Mouse (Mus musculus): ENCODE measurements around the gene Timm8b. TPM values are rescaled to one million over a fixed set of nuclear protein-coding genes. Genes with fewer than 3 reads are reported as not detected.

Timm8b gene
- polyA plus RNA-seq, 1 experiment from 2014 or later = 245 TPM

DNA sequence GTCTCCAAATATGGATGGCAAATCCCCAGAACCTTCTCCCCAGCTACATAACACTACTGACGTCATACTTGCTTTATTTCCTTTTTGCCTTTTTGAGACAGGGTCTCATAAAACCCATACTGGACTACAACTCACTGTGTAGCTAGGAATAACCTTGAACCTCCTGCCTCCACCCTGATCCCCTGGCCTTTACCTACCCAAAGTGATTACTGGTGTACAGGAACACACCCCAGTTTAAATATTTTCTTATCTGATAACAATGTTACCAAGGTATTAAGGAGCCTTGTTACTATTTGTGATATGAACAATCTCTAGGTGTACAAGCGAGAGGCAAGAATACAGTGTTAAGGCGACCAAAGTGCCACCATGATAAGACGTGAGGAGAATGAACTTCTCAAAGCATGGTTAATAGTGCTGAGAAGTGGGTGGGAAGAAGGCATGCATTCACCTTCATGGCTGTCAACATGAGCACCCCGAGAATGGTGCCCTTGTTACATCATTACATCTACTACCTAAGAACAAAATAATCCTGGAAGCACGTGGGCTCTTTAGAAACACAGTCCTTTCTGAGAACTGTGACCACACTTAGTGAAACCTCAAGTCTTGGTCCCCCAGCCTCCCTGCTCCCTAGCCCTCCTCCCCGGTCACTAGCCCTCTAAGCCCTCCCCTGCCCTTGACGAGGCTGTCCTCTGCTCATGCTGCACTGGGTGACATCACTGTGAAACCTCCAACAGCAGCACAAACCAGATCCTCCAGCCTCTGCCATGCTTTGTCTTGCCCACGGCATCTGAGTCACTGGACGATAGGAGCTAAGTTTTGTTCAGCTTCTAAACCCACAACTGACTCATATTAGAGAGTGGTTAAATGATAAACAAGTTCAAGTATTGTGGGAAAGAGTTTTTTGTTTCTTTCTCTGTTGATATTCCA, 33.8 kb upstream of the Timm8b start:
- Histone ChIP-seq H3K4me2 (replicated peaks; ENCODE audit: low read depth, low read length) (no peak overlapping the region), H3K9me3 (ENCODE audit: low read length) (no peaks in the 10 kb centered on the region), H3K4me1 (ENCODE audit: insufficient read depth, low read length) (no peaks in the 10 kb centered on the region), H3K36me3 (ENCODE audit: insufficient read depth, low read length) (no peaks in the 10 kb centered on the region), H3K9ac (replicated peaks; ENCODE audit: low read length) (no peak overlapping the region), H3K27me3 (ENCODE audit: insufficient read depth, low read length) (no peaks in the 10 kb centered on the region), H3K4me3 (ENCODE audit: low read length) (no peak overlapping the region), H3K27ac (ENCODE audit: low read length) (no peak overlapping the region)
- no peak for ATAC-seq (ENCODE audit: low FRiP score, low TSS enrichment)
- WGBS = 77% methylated on average over 10 of the region's 10 CpGs

GRCm38 (mm10) chr9:50580370-50580769, 23.3 kb upstream of the Timm8b start:
- H3K9ac ChIP-seq (replicated peaks; ENCODE audit: low read length) = no peak overlapping the region
- no peak for ATAC-seq (ENCODE audit: low FRiP score, low TSS enrichment)
- H3K4me3 ChIP-seq (ENCODE audit: low read length) = no peak overlapping the region
- no peaks in the 10 kb centered on the region for H3K27me3 ChIP-seq (ENCODE audit: insufficient read depth, low read length)
- no peak overlapping the region for H3K27ac ChIP-seq (ENCODE audit: low read length)
- 32% methylated on average over 4 of the region's 4 CpGs for WGBS
- no peaks in the 10 kb centered on the region for H3K36me3 ChIP-seq (ENCODE audit: insufficient read depth, low read length)
- H3K4me2 ChIP-seq (replicated peaks; ENCODE audit: low read depth, low read length) = no peak overlapping the region
- H3K9me3 ChIP-seq (ENCODE audit: low read length) = no peaks in the 10 kb centered on the region
- H3K4me1 ChIP-seq (ENCODE audit: insufficient read depth, low read length) = no peaks in the 10 kb centered on the region

GRCm38 (mm10) chr9:50585145-50585818, 18.4 kb upstream of the Timm8b start:
- H3K9me3 ChIP-seq (ENCODE audit: low read length) = no peaks in the 10 kb centered on the region
- no peak overlapping the region for H3K4me2 ChIP-seq (replicated peaks; ENCODE audit: low read depth, low read length)
- no peak for ATAC-seq (ENCODE audit: low FRiP score, low TSS enrichment)
- H3K27me3 ChIP-seq (ENCODE audit: insufficient read depth, low read length) = no peaks in the 10 kb centered on the region
- H3K4me1 ChIP-seq (ENCODE audit: insufficient read depth, low read length) = no peaks in the 10 kb centered on the region
- 67% methylated on average over 6 of the region's 6 CpGs for WGBS
- H3K36me3 ChIP-seq (ENCODE audit: insufficient read depth, low read length) = no peaks in the 10 kb centered on the region
- H3K4me3 ChIP-seq (ENCODE audit: low read length) = no peak overlapping the region
- H3K27ac ChIP-seq (ENCODE audit: low read length) = no peak overlapping the region
- no peak overlapping the region for H3K9ac ChIP-seq (replicated peaks; ENCODE audit: low read length)

- Histone ChIP-seq H3K27ac (ENCODE audit: low read length) (no peak overlapping the region), H3K4me1 (ENCODE audit: insufficient read depth, low read length) (no peaks in the 10 kb centered on the region), H3K27me3 (ENCODE audit: insufficient read depth, low read length) (no peaks in the 10 kb centered on the region), H3K4me3 (ENCODE audit: low read length) (no peak overlapping the region), H3K4me2 (replicated peaks; ENCODE audit: low read depth, low read length) (no peak overlapping the region), H3K9ac (replicated peaks; ENCODE audit: low read length) (no peak overlapping the region), H3K36me3 (ENCODE audit: insufficient read depth, low read length) (no peaks in the 10 kb centered on the region), H3K9me3 (ENCODE audit: low read length) (no peaks in the 10 kb centered on the region)
- 74% methylated on average over 4 of the region's 4 CpGs for WGBS
- ATAC-seq (ENCODE audit: low FRiP score, low TSS enrichment) = no peak
Measured at GRCm38 (mm10) chr9:50586955-50587354, 16.8 kb upstream of the Timm8b start.

- no peak overlapping the region for H3K4me3 ChIP-seq (ENCODE audit: low read length)
- H3K36me3 ChIP-seq (ENCODE audit: insufficient read depth, low read length) = peaks cover 10% of the 10 kb centered on the region; the same call in 1 of the 2 replicates
- no peak overlapping the region for H3K27ac ChIP-seq (ENCODE audit: low read length)
- 0 out of 2 replicates have a peak, but pooled peaks cover 3% of the 10 kb centered on the region for H3K4me1 ChIP-seq (ENCODE audit: insufficient read depth, low read length)
- no peak overlapping the region for H3K9ac ChIP-seq (replicated peaks; ENCODE audit: low read length)
- no peaks in the 10 kb centered on the region for H3K9me3 ChIP-seq (ENCODE audit: low read length)
- WGBS = 74% methylated on average over 10 of the region's 10 CpGs
- H3K27me3 ChIP-seq (ENCODE audit: insufficient read depth, low read length) = no peaks in the 10 kb centered on the region
- no peak for ATAC-seq (ENCODE audit: low FRiP score, low TSS enrichment)
- no peak overlapping the region for H3K4me2 ChIP-seq (replicated peaks; ENCODE audit: low read depth, low read length)
Measured at GRCm38 (mm10) chr9:50590856-50591518, 12.7 kb upstream of the Timm8b start.

DNA sequence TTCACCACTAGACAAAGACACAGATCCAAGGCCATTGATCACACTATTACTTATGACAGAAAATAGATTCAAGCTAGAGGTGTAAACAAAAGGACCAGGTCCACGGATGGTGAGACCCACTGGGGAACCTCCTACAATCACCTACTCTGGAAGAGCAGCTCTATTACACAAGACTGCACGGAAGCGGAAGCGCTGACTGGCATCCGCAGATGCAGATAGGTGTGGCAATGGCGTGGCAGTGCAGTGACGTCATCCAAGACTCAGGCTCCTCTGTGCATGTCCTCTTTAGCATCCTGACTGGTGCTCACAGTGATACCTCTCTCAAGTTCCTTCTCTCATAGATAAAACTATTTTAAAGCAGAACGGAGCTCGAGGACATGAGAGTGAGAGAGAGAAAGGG, 10.8 kb upstream of the Timm8b start:
- H3K36me3 ChIP-seq (ENCODE audit: insufficient read depth, low read length) = peaks cover 27% of the 10 kb centered on the region
- H3K9ac ChIP-seq (replicated peaks; ENCODE audit: low read length) = no peak overlapping the region
- no peaks in the 10 kb centered on the region for H3K9me3 ChIP-seq (ENCODE audit: low read length)
- H3K27me3 ChIP-seq (ENCODE audit: insufficient read depth, low read length) = no peaks in the 10 kb centered on the region
- H3K27ac ChIP-seq (ENCODE audit: low read length) = no peak overlapping the region
- H3K4me2 ChIP-seq (replicated peaks; ENCODE audit: low read depth, low read length) = no peak overlapping the region
- H3K4me1 ChIP-seq (ENCODE audit: insufficient read depth, low read length) = 0 out of 2 replicates have a peak, but pooled peaks cover 3% of the 10 kb centered on the region
- no peak for ATAC-seq (ENCODE audit: low FRiP score, low TSS enrichment)
- H3K4me3 ChIP-seq (ENCODE audit: low read length) = no peak overlapping the region
- 88% methylated on average over 9 of the region's 9 CpGs for WGBS

GRCm38 (mm10) chr9:50593544-50593943, 10.2 kb upstream of the Timm8b start:
- peaks cover 33% of the 10 kb centered on the region for H3K36me3 ChIP-seq (ENCODE audit: insufficient read depth, low read length)
- H3K9ac ChIP-seq (replicated peaks; ENCODE audit: low read length) = no peak overlapping the region
- no peaks in the 10 kb centered on the region for H3K27me3 ChIP-seq (ENCODE audit: insufficient read depth, low read length)
- no peak for ATAC-seq (ENCODE audit: low FRiP score, low TSS enrichment)
- no peaks in the 10 kb centered on the region for H3K9me3 ChIP-seq (ENCODE audit: low read length)
- no peak overlapping the region for H3K27ac ChIP-seq (ENCODE audit: low read length)
- 0 out of 2 replicates have a peak, but pooled peaks cover 3% of the 10 kb centered on the region for H3K4me1 ChIP-seq (ENCODE audit: insufficient read depth, low read length)
- WGBS = 84% methylated on average over 3 of the region's 3 CpGs
- H3K4me3 ChIP-seq (ENCODE audit: low read length) = no peak overlapping the region
- H3K4me2 ChIP-seq (replicated peaks; ENCODE audit: low read depth, low read length) = no peak overlapping the region

DNA sequence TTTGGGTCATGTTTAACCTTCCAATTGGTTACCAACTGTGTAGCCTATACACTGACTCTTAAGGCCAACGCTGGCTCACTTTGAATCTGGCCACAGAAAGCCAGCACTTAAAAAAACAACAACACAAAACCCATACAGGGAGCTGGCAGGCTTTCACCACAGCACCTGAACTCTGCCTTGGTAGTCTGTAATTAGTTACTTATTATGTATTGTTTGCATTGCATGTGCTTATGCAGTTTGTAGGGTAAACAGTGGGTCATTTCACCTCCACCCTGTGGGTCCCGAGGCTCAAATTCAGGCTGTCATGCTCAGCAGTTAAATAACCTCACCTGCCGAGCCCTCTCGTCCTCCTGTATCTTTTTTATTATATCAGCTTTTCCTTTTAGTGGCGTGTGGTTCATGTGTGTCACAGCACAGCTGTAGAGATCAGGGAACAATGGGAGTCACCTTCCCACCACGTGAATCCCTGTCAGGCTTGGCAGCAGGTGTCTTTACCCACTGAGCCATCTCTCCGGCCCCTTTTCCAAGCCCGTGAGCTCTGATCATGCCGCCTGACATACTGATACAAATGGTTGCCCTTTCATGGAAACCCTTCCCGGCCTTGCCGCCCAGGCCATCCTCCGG, 8.8 kb upstream of the Timm8b start:
- no peak overlapping the region for H3K9ac ChIP-seq (replicated peaks; ENCODE audit: low read length)
- H3K4me2 ChIP-seq (replicated peaks; ENCODE audit: low read depth, low read length) = no peak overlapping the region
- H3K9me3 ChIP-seq (ENCODE audit: low read length) = no peaks in the 10 kb centered on the region
- H3K36me3 ChIP-seq (ENCODE audit: insufficient read depth, low read length) = peaks cover 44% of the 10 kb centered on the region
- H3K27me3 ChIP-seq (ENCODE audit: insufficient read depth, low read length) = no peaks in the 10 kb centered on the region
- H3K4me1 ChIP-seq (ENCODE audit: insufficient read depth, low read length) = 0 out of 2 replicates have a peak, but pooled peaks cover 3% of the 10 kb centered on the region
- peak; percentile 69; the same call in 1 of the 2 replicates for ATAC-seq (ENCODE audit: low FRiP score, low TSS enrichment)
- no peak overlapping the region for H3K4me3 ChIP-seq (ENCODE audit: low read length)
- H3K27ac ChIP-seq (ENCODE audit: low read length) = peak overlapping the region; percentile 59
- WGBS = 71% methylated on average over 12 of the region's 12 CpGs

GRCm38 (mm10) chr9:50596973-50597372, 6.7 kb upstream of the Timm8b start:
- no peak overlapping the region for H3K4me3 ChIP-seq (ENCODE audit: low read length)
- 90% methylated on average over 8 of the region's 8 CpGs for WGBS
- peaks cover 50% of the 10 kb centered on the region for H3K36me3 ChIP-seq (ENCODE audit: insufficient read depth, low read length)
- H3K9me3 ChIP-seq (ENCODE audit: low read length) = no peaks in the 10 kb centered on the region
- H3K4me2 ChIP-seq (replicated peaks; ENCODE audit: low read depth, low read length) = no peak overlapping the region
- no peaks in the 10 kb centered on the region for H3K27me3 ChIP-seq (ENCODE audit: insufficient read depth, low read length)
- ATAC-seq (ENCODE audit: low FRiP score, low TSS enrichment) = no peak
- H3K4me1 ChIP-seq (ENCODE audit: insufficient read depth, low read length) = peaks cover 5% of the 10 kb centered on the region
- H3K9ac ChIP-seq (replicated peaks; ENCODE audit: low read length) = no peak overlapping the region
- H3K27ac ChIP-seq (ENCODE audit: low read length) = no peak overlapping the region

All from kidney, embryonic 16.5 days (tissue).